Mouse (Mus musculus) erythroblast, embryonic 14.5 days (primary cell): Measurements from ENCODE around the gene Pde6g. TPM values are rescaled to one million over a fixed set of nuclear protein-coding genes. Genes with fewer than 3 reads are reported as not detected.
"Not testable (repeated sequence)": the region's sequence is repeated elsewhere in the genome, so short reads cannot be mapped to it uniquely, and the experiment has no call there.

Source experiments
- H3K27me3 ChIP-seq: 2 replicates; pipeline ENCODE4 v1.6.1; 2012; ENCODE audit warnings: inconsistent platforms; ENCODE audit not compliant: control insufficient read depth
- H3K36me3 ChIP-seq: 2 replicates; pipeline ENCODE4 v1.6.1; 2012; ENCODE audit warnings: mild to moderate bottlenecking, inconsistent platforms; ENCODE audit not compliant: control insufficient read depth
- H3K4me1 ChIP-seq: 2 replicates; pipeline ENCODE4 v1.6.1; 2012; ENCODE audit warnings: inconsistent platforms; ENCODE audit not compliant: control insufficient read depth
- H3K4me3 ChIP-seq: replicated peaks from 2 replicates; pipeline ENCODE3; 2012; ENCODE audit warnings: moderate library complexity, mild to moderate bottlenecking, inconsistent platforms
- H3K9me3 ChIP-seq: 2 replicates; pipeline ENCODE4 v1.6.1; 2012; ENCODE audit warnings: low read length, inconsistent platforms, mixed read lengths; ENCODE audit not compliant: control insufficient read depth
- GATA1 ChIP-seq: IDR thresholded peaks from 2 replicates; pipeline ENCODE4 v1.6.1; 2012; ENCODE audit warnings: low read length, inconsistent platforms, mixed read lengths
- TAL1 ChIP-seq: IDR thresholded peaks from 3 replicates; pipeline ENCODE4 v1.6.1; 2012; ENCODE audit warnings: low read length, inconsistent platforms, mixed read lengths
- polyA plus RNA-seq: library from polyadenylated mRNA; stranded (reverse); fragments of >175 nt; gene quantifications from 2 replicates; pipeline ENCODE4 v1.2.3, GENCODE M21; 2012

Gene Pde6g
- polyA plus RNA-seq, 1 experiment: not detected

GRCm38 (mm10) chr11:120437857-120438385 lies 15.4 kb downstream of the Pde6g start:
- TF ChIP-seq TAL1 (no peak), GATA1 (no peak)
- Histone ChIP-seq H3K4me3 (peak overlapping the region; percentile 74), H3K9me3 (no peaks in the 10 kb centered on the region), H3K36me3 (peaks cover 34% of the 10 kb centered on the region), H3K4me1 (peaks cover 22% of the 10 kb centered on the region), H3K27me3 (no peaks in the 10 kb centered on the region)

DNA sequence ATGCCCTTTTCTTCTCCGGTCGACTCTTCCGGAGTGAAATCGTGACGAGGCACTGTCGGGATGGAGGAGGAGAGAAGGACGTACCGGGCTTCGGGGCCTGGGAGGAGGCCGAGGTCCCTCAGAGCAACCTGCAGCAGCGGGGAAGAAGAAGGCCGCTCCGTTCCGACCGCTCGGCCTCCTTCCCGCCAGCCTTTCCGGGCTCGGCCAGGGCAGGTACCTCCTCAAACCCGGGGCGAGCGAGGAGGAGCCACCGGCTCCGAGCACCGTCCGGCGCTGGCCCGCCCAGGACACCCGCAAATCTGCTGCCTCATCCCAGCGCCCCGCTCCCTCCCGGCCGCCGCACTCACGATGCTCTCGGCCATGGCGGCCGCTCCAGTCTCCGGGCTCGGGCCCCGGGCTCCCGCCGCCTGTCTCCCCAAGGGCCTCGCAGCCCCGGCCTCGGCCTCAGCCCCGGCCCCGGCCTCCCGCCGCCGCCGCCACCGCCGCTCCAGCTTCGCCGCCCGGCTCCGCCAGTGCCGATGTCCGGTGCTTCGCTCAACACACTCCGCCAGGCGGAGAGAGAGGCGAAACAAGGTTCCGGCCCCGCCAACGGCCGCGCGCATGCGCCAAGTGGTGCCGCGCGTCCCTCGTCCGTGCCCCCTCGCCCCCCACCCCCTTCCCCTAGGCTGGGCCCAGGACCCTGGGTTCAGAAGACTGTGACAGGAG lies 16.0 kb downstream of the Pde6g start, which contains the start of gene Nploc4:
Gene Nploc4, minus strand, starts transcription at position 557 of the 705 bp plus-strand sequence.
- Histone ChIP-seq H3K4me1 (peaks cover 22% of the 10 kb centered on the region), H3K4me3 (peak within 1 kb of the TSS; percentile 74), H3K27me3 (no peaks in the 10 kb centered on the region), H3K9me3 (no peaks in the 10 kb centered on the region), H3K36me3 (peaks cover 40% of the 10 kb centered on the region)
- TF ChIP-seq GATA1 (no peak), TAL1 (no peak)

- Histone ChIP-seq H3K4me1 (peaks cover 6% of the 10 kb centered on the region), H3K4me3 (no peak overlapping the region), H3K36me3 (peaks cover 95% of the 10 kb centered on the region), H3K27me3 (no peaks in the 10 kb centered on the region), H3K9me3 (no peaks in the 10 kb centered on the region)
- no peak for TF ChIP-seq GATA1
- TF ChIP-seq TAL1: no peak
Observed at GRCm38 (mm10) chr11:120426727-120427126, 26.6 kb downstream of the Pde6g start.

- peaks cover 96% of the 10 kb centered on the region for H3K36me3 ChIP-seq
- TF ChIP-seq GATA1: no peak
- TF ChIP-seq TAL1: no peak
Observed at GRCm38 (mm10) chr11:120423569-120424295, 29.6 kb downstream of the Pde6g start.

DNA sequence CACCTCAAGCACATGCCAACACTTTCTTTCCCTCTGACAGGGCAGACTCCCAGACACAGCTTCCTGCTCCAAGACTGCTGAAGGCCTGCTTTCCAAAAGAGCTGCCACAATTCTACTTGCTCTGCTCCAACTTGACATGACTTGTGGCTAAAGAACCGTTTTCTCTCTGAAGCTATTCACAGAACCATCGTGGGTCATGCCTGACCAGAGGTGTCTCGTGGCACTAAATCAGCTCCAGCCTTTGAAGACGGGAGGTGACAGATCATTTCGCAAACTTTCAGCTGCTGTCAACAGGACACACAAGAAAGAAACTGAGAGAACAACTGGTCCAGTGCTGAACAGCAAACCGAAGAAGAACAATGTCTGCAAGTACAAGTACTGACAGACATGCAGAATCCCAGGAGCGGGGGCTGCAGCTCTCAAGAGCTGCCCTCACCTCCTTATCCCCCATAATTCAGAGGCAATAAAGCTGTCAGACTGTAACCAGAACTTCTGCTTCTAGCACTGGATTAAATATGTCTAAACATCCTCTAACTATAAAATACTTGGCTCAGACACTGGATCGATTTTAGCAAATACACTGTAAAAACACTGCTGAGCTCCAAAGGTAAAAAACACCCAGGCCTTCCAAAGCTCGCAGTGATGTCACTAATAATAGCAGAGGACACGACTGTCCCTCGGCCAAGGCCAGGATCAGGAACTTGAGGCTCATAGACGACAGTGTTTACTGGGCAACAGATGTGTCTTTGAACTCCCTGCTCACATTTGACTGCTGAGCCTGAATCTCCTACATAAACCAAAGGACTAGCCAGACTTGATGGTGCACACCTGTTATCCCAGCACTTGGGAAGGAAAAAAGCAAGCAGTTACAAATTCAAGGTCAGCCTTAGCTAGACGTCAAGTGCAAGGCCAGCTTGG lies 30.4 kb downstream of the Pde6g start:
- TF ChIP-seq GATA1: no peak
- TF ChIP-seq TAL1: no peak
- H3K27me3 ChIP-seq: no peaks in the 10 kb centered on the region
- no peaks in the 10 kb centered on the region for H3K9me3 ChIP-seq
- peaks cover 6% of the 10 kb centered on the region for H3K4me1 ChIP-seq
- H3K36me3 ChIP-seq: peaks cover 96% of the 10 kb centered on the region
- no peak overlapping the region for H3K4me3 ChIP-seq

More at GRCm38 (mm10) chr11:120423569-120424295, 29.6 kb downstream of the Pde6g start:
- H3K4me3 ChIP-seq: no peak overlapping the region
- no peaks in the 10 kb centered on the region for H3K27me3 ChIP-seq
- peaks cover 6% of the 10 kb centered on the region for H3K4me1 ChIP-seq
- H3K9me3 ChIP-seq: no peaks in the 10 kb centered on the region

GRCm38 (mm10) chr11:120418592-120418991 lies 34.7 kb downstream of the Pde6g start:
- Histone ChIP-seq H3K9me3 (no peaks in the 10 kb centered on the region), H3K4me3 (no peak overlapping the region), H3K27me3 (no peaks in the 10 kb centered on the region), H3K36me3 (peaks cover 97% of the 10 kb centered on the region), H3K4me1 (no peaks in the 10 kb centered on the region; the same call in 1 of the 2 replicates)
- TF ChIP-seq GATA1 (no peak), TAL1 (no peak)

GRCm38 (mm10) chr11:120417852-120418251 lies 35.4 kb downstream of the Pde6g start:
- Histone ChIP-seq H3K4me3 (no peak overlapping the region), H3K4me1 (no peaks in the 10 kb centered on the region; the same call in 1 of the 2 replicates), H3K27me3 (no peaks in the 10 kb centered on the region), H3K9me3 (no peaks in the 10 kb centered on the region), H3K36me3 (peaks cover 97% of the 10 kb centered on the region)
- TF ChIP-seq GATA1 (no peak), TAL1 (no peak)

- H3K9me3 ChIP-seq, H3K4me1 ChIP-seq, H3K27me3 ChIP-seq, H3K4me3 ChIP-seq: not testable (repeated sequence)
- H3K36me3 ChIP-seq: peaks cover 98% of the 10 kb centered on the region
Observed at GRCm38 (mm10) chr11:120413621-120414020, 39.7 kb downstream of the Pde6g start.
